Mouse (Mus musculus) forebrain, embryonic 14.5 days (tissue): Measurements from ENCODE around the gene Rbm45. TPM values are rescaled to one million over a fixed set of nuclear protein-coding genes. Genes with fewer than 3 reads are reported as not detected.

Experiments
- ATAC-seq: fragments of 200-750 bp; cut with Nextera tagmentation; 2 replicates; pipeline ENCODE4 v1.8.0; 2017; ENCODE audit warnings: mild to moderate bottlenecking, moderate library complexity
- DNase-seq: peaks from one replicate; pipeline ENCODE4 v3.0.0-alpha.2; 2015; ENCODE audit warnings: low spot score
- H3K27ac ChIP-seq: fragments of 300-500 bp; sonication (generic); 2 replicates; pipeline ENCODE4 v1.5.1; 2014; ENCODE audit warnings: low read depth, mild to moderate bottlenecking, control low read depth, low read length, moderate library complexity
- H3K27me3 ChIP-seq: fragments of 300-500 bp; sonication (generic); replicated peaks from 2 replicates; pipeline ENCODE4 v1.6.1; 2014; ENCODE audit warnings: low read length, control low read depth, mixed read lengths; ENCODE audit not compliant: control insufficient read depth, insufficient read depth
- H3K36me3 ChIP-seq: fragments of 300-500 bp; sonication (generic); 2 replicates; pipeline ENCODE4 v1.6.1; 2014; ENCODE audit warnings: low read length, control low read depth; ENCODE audit not compliant: control insufficient read depth, insufficient read depth
- H3K4me1 ChIP-seq: fragments of 300-500 bp; sonication (generic); 2 replicates; pipeline ENCODE4 v1.6.1; 2014; ENCODE audit warnings: antibody characterized with exemption, low read length, control low read depth; ENCODE audit not compliant: control insufficient read depth, insufficient read depth
- H3K4me2 ChIP-seq: fragments of 300-500 bp; sonication (generic); 2 replicates; pipeline ENCODE4 v1.6.1; 2014; ENCODE audit warnings: mild to moderate bottlenecking, control low read depth, low read length
- H3K4me3 ChIP-seq: fragments of 300-500 bp; sonication (generic); 2 replicates; pipeline ENCODE4 v1.5.1; 2014; ENCODE audit warnings: low read depth, low read length, control low read depth
- H3K9ac ChIP-seq: fragments of 300-500 bp; sonication (generic); 2 replicates; pipeline ENCODE4 v1.6.1; 2014; ENCODE audit warnings: mild to moderate bottlenecking, low read length, control low read depth, moderate library complexity
- H3K9me3 ChIP-seq: fragments of 300-500 bp; sonication (generic); replicated peaks from 2 replicates; pipeline ENCODE4 v1.6.1; 2016; ENCODE audit warnings: low read length, control low read depth, mixed read lengths; ENCODE audit not compliant: control insufficient read depth
- WGBS: fragments of 180-500 bp; shearing (Covaris S2); extraction: QIAGEN DNeasy Blood & Tissue Kit; methylation state at CpG from one replicate; pipeline ENCODE4 v1.1.7; 2014; 5-methylcytosine and 5-hydroxymethylcytosine counted together
- polyA plus RNA-seq: library from polyadenylated mRNA; unstranded; fragments of >200 nt; fragmentation: Nextera tagmentation; extraction: Ambion mirVana; gene quantifications from 2 replicates; pipeline ENCODE4 v1.2.1, GENCODE M21; 2014

Gene Rbm45
- polyA plus RNA-seq, 1 experiment from 2014 or later = 18.2 TPM

- 88% methylated on average over 5 of the region's 5 CpGs for WGBS
- no peak for ATAC-seq
Observed at GRCm38 (mm10) chr2:76429855-76430254, 60.1 kb downstream of the Rbm45 start.

GRCm38 (mm10) chr2:76430539-76430938 lies 60.8 kb downstream of the Rbm45 start:
- no peaks in the 10 kb centered on the region for H3K9me3 ChIP-seq
- no peaks in the 10 kb centered on the region for H3K4me1 ChIP-seq
- 69% methylated on average over 3 of the region's 3 CpGs for WGBS
- H3K4me2 ChIP-seq = no peak overlapping the region
- H3K9ac ChIP-seq = no peak overlapping the region
- H3K27ac ChIP-seq = no peak overlapping the region
- DNase-seq = peak; percentile 77
- H3K27me3 ChIP-seq = no peaks in the 10 kb centered on the region
- ATAC-seq = peak; percentile 92
- no peak overlapping the region for H3K4me3 ChIP-seq
- H3K36me3 ChIP-seq = no peaks in the 10 kb centered on the region

More at GRCm38 (mm10) chr2:76429855-76430254, 60.1 kb downstream of the Rbm45 start:
- Histone ChIP-seq H3K27ac (no peak overlapping the region), H3K9me3 (no peaks in the 10 kb centered on the region), H3K4me2 (no peak overlapping the region), H3K27me3 (no peaks in the 10 kb centered on the region), H3K9ac (no peak overlapping the region), H3K4me1 (no peaks in the 10 kb centered on the region), H3K4me3 (no peak overlapping the region), H3K36me3 (no peaks in the 10 kb centered on the region)
- no peak for DNase-seq

Other genes starting within 250 kb of the Rbm45 start
- 0.14 and 0.19 TPM in 2 replicates for gene Pde11a, start 31.2 kb upstream of the Rbm45 start, polyA plus RNA-seq
- gene Cyct, start 9.5 kb upstream of the Rbm45 start, polyA plus RNA-seq = not detected in 2 replicates
- gene Osbpl6, start 36.5 kb downstream of the Rbm45 start, polyA plus RNA-seq = 12.1 and 17.7 TPM in 2 replicates